Mouse (Mus musculus): ENCODE results near the gene Itga7. TPM values are rescaled to one million over a fixed set of nuclear protein-coding genes. Genes with fewer than 3 reads are reported as not detected.

The Itga7 gene
- polyA plus RNA-seq, 1 experiment from 2014 or later: 0.70 TPM

DNA sequence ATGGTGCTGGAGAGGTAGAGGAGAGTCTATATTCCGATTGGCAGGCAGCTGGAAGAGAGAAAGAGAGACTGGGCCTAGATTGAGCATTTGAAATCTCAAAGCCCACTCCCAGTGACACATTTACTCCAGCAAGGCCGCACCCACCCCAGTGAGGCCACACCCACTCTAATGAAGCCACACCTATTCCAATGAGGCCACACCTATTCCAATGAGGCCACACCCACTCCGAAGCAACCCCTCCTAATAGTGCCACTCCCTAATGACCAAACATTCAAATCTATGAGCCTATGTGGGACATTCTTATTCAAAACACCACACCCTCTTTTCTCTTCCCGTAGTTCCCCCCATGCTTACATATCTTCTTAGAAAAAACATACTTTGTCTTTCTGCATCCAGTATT is 13.9 kb downstream of the Itga7 start:
- TF ChIP-seq CTCF (IDR thresholded peaks at IDR 0.05; ENCODE audit: low read depth): no peak
- no peak for TF ChIP-seq EP300 (IDR thresholded peaks at IDR 0.05; ENCODE audit: low read depth)
- Histone ChIP-seq H3K9me3 (ENCODE audit: low read length) (no peaks in the 10 kb centered on the region), H3K27me3 (ENCODE audit: insufficient read depth, low read length) (no peaks in the 10 kb centered on the region), H3K9ac (replicated peaks) (no peak overlapping the region), H3K36me3 (replicated peaks; ENCODE audit: insufficient read depth, low read length) (no peaks in the 10 kb centered on the region), H3K4me1 (ENCODE audit: insufficient read depth) (no peaks in the 10 kb centered on the region), H3K27ac (ENCODE audit: low read depth) (no peak overlapping the region), H3K4me2 (ENCODE audit: low read depth, low read length) (no peak overlapping the region), H3K4me3 (ENCODE audit: low read depth, low read length) (no peak overlapping the region)
- no peak for DNase-seq
- ATAC-seq: no peak
- 82% methylated on average over 4 of the region's 4 CpGs for WGBS (ENCODE audit: insufficient replicate concordance)

DNA sequence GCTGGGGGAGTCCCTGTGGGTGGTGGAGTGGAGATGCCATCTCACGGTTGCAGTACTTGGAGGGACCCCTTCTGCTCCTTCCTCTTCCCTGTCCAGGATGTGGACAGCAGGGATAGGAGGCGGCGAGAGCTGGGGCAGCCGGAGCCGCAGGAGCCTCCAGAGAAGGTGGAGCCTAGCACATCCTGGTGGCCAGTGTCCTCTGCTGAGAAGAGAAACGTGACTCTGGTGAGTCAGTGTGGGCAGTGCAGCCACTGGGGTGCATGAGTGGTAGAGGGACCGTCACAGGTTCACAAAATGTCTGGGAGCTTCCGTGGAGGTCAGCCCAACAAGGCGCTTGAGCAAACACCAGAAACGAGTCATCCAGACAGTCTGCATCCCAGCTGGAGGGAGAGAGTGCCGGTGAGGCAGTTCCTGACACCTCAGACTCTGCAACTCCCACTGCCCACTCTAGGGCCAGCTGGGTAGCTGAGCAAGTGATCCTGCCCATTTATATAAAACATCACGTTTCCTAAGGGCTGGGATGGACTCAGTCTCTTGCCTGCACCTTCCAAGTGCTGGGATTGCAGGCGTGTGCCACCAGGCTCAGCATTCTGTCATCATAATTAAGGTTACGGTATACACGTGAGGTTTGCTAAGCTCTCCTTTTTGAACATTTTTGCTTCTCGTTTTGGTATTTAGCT is 16.7 kb downstream of the Itga7 start:
- 52% methylated on average over 15 of the region's 16 CpGs for WGBS (ENCODE audit: insufficient replicate concordance)
- H3K27me3 ChIP-seq (ENCODE audit: insufficient read depth, low read length): no peaks in the 10 kb centered on the region
- ATAC-seq: no peak

DNA sequence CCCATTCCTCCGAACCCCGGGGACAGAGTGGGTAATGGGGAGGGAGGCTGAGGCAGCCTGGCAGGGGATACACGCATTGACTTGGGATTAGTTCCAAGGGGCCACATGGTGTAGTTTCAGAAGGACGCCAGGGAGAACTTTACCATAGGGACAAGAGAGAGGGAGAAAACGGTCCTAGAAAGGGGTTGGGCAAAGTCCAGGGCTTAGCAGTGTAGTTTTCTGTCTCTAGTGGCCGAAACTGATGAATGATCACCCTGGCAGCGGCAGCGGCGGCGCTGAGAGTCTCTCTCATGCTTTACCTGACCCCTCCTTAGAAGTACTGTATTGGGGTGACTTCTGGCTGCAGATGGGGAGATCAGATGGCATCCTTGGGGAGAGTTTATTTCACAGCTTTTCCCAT is 24.7 kb downstream of the Itga7 start:
- Histone ChIP-seq H3K4me3 (ENCODE audit: low read depth, low read length) (no peak overlapping the region), H3K4me1 (ENCODE audit: insufficient read depth) (peaks cover 6% of the 10 kb centered on the region), H3K9ac (replicated peaks) (no peak overlapping the region), H3K36me3 (replicated peaks; ENCODE audit: insufficient read depth, low read length) (no peaks in the 10 kb centered on the region), H3K4me2 (ENCODE audit: low read depth, low read length) (no peak overlapping the region), H3K9me3 (ENCODE audit: low read length) (no peaks in the 10 kb centered on the region), H3K27me3 (ENCODE audit: insufficient read depth, low read length) (peaks cover 10% of the 10 kb centered on the region), H3K27ac (ENCODE audit: low read depth) (no peak overlapping the region)
- 67% methylated on average over 10 of the region's 10 CpGs for WGBS (ENCODE audit: insufficient replicate concordance)
- DNase-seq (no peak), ATAC-seq (no peak)
- TF ChIP-seq EP300 (IDR thresholded peaks at IDR 0.05; ENCODE audit: low read depth) (no peak), CTCF (IDR thresholded peaks at IDR 0.05; ENCODE audit: low read depth) (no peak)

More for the DNA sequence above, 16.7 kb downstream of the Itga7 start:
- H3K4me2 ChIP-seq (ENCODE audit: low read depth, low read length): no peak overlapping the region
- TF ChIP-seq EP300 (IDR thresholded peaks at IDR 0.05; ENCODE audit: low read depth): no peak
- no peak for TF ChIP-seq CTCF (IDR thresholded peaks at IDR 0.05; ENCODE audit: low read depth)
- H3K27ac ChIP-seq (ENCODE audit: low read depth): no peak overlapping the region
- no peaks in the 10 kb centered on the region for H3K36me3 ChIP-seq (replicated peaks; ENCODE audit: insufficient read depth, low read length)
- no peak overlapping the region for H3K9ac ChIP-seq (replicated peaks)
- DNase-seq: no peak
- H3K4me3 ChIP-seq (ENCODE audit: low read depth, low read length): no peak overlapping the region
- no peaks in the 10 kb centered on the region for H3K4me1 ChIP-seq (ENCODE audit: insufficient read depth)
- no peaks in the 10 kb centered on the region for H3K9me3 ChIP-seq (ENCODE audit: low read length)

DNA sequence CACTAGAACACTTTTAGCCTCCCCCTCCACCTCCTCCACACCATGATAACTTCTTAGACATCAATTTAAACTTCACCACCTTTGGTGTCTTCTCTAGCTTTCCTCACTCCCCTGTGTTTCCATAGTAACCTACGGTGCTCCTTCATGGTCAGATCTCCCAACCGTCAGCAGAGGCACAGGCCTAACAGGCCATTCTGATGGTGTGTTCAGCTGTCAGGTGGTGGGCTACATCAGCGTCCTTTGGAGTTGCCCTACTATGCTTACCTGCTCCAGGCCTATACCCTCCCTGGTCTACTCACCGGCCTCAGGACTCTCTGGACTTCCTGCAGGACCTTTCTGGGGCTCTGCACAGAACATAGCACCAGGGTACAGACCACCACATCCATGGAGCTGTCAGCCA is 26.5 kb downstream of the Itga7 start:
- ATAC-seq (no peak), DNase-seq (no peak)
- TF ChIP-seq EP300 (IDR thresholded peaks at IDR 0.05; ENCODE audit: low read depth) (no peak), CTCF (IDR thresholded peaks at IDR 0.05; ENCODE audit: low read depth) (no peak)
- no peak overlapping the region for H3K9ac ChIP-seq (replicated peaks)
- H3K4me2 ChIP-seq (ENCODE audit: low read depth, low read length): no peak overlapping the region
- H3K27me3 ChIP-seq (ENCODE audit: insufficient read depth, low read length): peaks cover 10% of the 10 kb centered on the region
- WGBS (ENCODE audit: insufficient replicate concordance): 79% methylated on average over 4 of the region's 4 CpGs
- no peaks in the 10 kb centered on the region for H3K36me3 ChIP-seq (replicated peaks; ENCODE audit: insufficient read depth, low read length)
- H3K27ac ChIP-seq (ENCODE audit: low read depth): no peak overlapping the region
- no peak overlapping the region for H3K4me3 ChIP-seq (ENCODE audit: low read depth, low read length)
- H3K4me1 ChIP-seq (ENCODE audit: insufficient read depth): peaks cover 6% of the 10 kb centered on the region
- H3K9me3 ChIP-seq (ENCODE audit: low read length): no peaks in the 10 kb centered on the region

DNA sequence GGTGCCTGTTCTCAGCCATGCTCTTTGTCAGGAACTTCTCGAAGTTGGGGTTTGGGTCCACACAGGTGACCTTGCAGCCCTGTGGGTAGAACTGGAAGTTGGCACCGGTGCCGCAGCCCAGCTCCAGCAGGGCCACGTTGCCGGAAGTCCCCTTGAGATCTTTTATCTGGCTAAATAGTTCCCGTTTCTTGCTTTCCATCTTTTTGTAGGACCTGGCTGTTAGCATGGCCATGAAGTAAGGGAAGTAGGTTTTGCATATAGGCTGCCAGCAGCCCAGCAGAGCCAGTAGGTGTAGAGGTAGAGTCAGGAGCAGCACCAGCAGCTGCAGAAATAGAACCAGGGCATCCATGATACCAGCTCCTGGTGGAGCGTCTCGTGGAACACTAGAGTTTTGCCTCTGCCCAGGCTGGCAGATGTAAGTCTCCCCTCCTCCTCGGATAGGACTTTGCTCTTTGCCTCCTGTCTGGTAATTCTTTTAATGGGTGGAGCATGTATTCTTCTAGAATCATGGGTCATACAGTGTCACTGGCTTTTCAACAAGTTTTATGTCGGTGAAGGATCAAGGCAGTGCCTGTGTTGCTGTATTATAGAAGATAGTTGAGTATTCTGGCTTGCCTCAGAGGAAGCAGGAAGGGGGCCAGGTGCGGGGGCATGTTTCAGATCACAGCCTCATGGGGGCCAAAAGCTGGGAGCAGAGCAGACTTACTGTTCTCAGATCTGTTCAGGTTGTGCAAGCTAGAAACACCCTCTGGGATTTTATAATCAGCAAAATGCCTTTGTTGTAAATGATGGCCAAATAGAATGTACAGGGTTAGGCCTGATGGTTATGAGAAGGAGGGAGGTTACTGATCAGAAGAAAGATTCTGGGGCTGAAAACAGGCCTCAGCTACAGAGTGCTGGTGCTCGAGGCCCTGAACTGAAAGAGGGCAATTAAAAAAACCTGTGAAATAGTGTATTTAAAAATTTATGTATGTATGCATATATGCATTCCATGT is 27.3 kb downstream of the Itga7 start, which contains the start of gene Mettl7b:
Gene Mettl7b, minus strand, starts transcription at position 399 of the 995 bp plus-strand sequence.
- WGBS (ENCODE audit: insufficient replicate concordance): 57% methylated on average over 12 of the region's 12 CpGs
- Histone ChIP-seq H3K4me3 (ENCODE audit: low read depth, low read length) (no peak within 1 kb of the TSS), H3K27ac (ENCODE audit: low read depth) (no peak within 1 kb of the TSS), H3K4me2 (ENCODE audit: low read depth, low read length) (0 out of 2 replicates have a peak within 1 kb of the TSS, but pooled peaks have one; percentile 6), H3K36me3 (replicated peaks; ENCODE audit: insufficient read depth, low read length) (no peaks in the 10 kb centered on the region), H3K4me1 (ENCODE audit: insufficient read depth) (peaks cover 11% of the 10 kb centered on the region), H3K9me3 (ENCODE audit: low read length) (no peaks in the 10 kb centered on the region), H3K9ac (replicated peaks) (no peak within 1 kb of the TSS), H3K27me3 (ENCODE audit: insufficient read depth, low read length) (peaks cover 10% of the 10 kb centered on the region)
- DNase-seq (no peak), ATAC-seq (no peak)
- TF ChIP-seq CTCF (IDR thresholded peaks at IDR 0.05; ENCODE audit: low read depth) (no peak), EP300 (IDR thresholded peaks at IDR 0.05; ENCODE audit: low read depth) (no peak)

DNA sequence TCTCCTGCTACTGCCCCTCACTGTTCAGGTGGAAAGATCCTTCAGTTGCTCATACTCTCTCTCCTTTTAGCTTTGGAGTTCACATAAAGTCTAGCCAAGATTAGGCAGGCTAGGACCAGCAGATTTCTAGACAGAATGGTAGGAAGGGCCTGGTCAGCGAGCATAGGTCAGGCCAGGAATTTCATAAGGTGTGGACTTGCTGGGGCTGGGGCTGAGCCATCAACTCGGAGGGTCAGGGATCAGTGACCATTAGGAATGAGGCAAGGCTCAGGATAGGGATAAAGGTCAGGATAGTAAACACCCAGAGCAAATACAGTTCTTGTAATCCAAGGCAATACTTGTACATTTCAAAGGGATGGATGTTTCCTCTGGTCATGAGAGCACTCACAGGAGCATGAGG is 31.3 kb downstream of the Itga7 start:
- Histone ChIP-seq H3K4me3 (ENCODE audit: low read depth, low read length) (no peak overlapping the region), H3K9me3 (ENCODE audit: low read length) (no peaks in the 10 kb centered on the region), H3K27me3 (ENCODE audit: insufficient read depth, low read length) (no peaks in the 10 kb centered on the region), H3K36me3 (replicated peaks; ENCODE audit: insufficient read depth, low read length) (no peaks in the 10 kb centered on the region), H3K4me2 (ENCODE audit: low read depth, low read length) (no peak overlapping the region), H3K9ac (replicated peaks) (no peak overlapping the region), H3K4me1 (ENCODE audit: insufficient read depth) (peaks cover 18% of the 10 kb centered on the region), H3K27ac (ENCODE audit: low read depth) (peak overlapping the region; percentile 85)
- peak; percentile 95 for ATAC-seq
- DNase-seq: peak; percentile 48
- whole genome bisulfite sequencing (ENCODE audit: insufficient replicate concordance): 43% methylated on average over 2 of the region's 2 CpGs
- TF ChIP-seq CTCF (IDR thresholded peaks at IDR 0.05; ENCODE audit: low read depth) (no peak), EP300 (IDR thresholded peaks at IDR 0.05; ENCODE audit: low read depth) (no peak; the same call in 1 of the 2 replicates)
